8 mouse cellular contexts compared by ENCODE assay signal in genomic region chr11:69046395-69046774, GRCm38 (mm10). TPM values are rescaled to one million over a fixed set of nuclear protein-coding genes. Genes with fewer than 3 reads are reported as not detected.
A peak's percentile ranks its signal among the peaks of the same experiment; 100 is the strongest.
DNase-seq lines count a peak whose midpoint lies in the region; ATAC-seq and TF ChIP-seq lines count a peak whose summit lies in the region.

No protein-coding gene starts in this region.

- no peak for TF ChIP-seq EP300 in lung, postnatal 0 days (IDR thresholded peaks at IDR 0.05)

- no peaks in the 10 kb centered on the region for H3K4me1 ChIP-seq in lung, postnatal 0 days (ENCODE audit: insufficient read depth, low read depth, low read length)
- H3K4me1 ChIP-seq in limb, embryonic 11.5 days (ENCODE audit: control insufficient read depth, insufficient read depth, low read length) = peaks cover 8% of the 10 kb centered on the region
- peaks cover 3% of the 10 kb centered on the region; the same call in 1 of the 2 replicates for H3K4me1 ChIP-seq in small intestine, adult 2 months (ENCODE audit: control insufficient read depth, insufficient read depth, insufficient read length, low read length)

- H3K4me3 ChIP-seq in lung, postnatal 0 days (ENCODE audit: low read depth, low read length) = peak overlapping the region; percentile 79
- H3K4me3 ChIP-seq in limb, embryonic 11.5 days (ENCODE audit: low read depth, low read length) = peak overlapping the region; percentile 94
- H3K4me3 ChIP-seq in small intestine, adult 2 months (ENCODE audit: low read depth, low read length) = peak overlapping the region; percentile 41

- H3K27me3 ChIP-seq in lung, postnatal 0 days (replicated peaks; ENCODE audit: insufficient read depth, low read length) = no peaks in the 10 kb centered on the region
- H3K27me3 ChIP-seq in limb, embryonic 11.5 days (ENCODE audit: control insufficient read depth, insufficient read depth, low read length) = no peaks in the 10 kb centered on the region
- H3K27me3 ChIP-seq in small intestine, adult 2 months (ENCODE audit: control insufficient read depth, insufficient read depth, low read length) = no peaks in the 10 kb centered on the region

- TF ChIP-seq POLR2A in small intestine, adult 2 months (IDR thresholded peaks at IDR 0.05; ENCODE audit: low read depth, low read length) = no peak

- no peaks in the 10 kb centered on the region for H3K36me3 ChIP-seq in lung, postnatal 0 days (ENCODE audit: insufficient read depth, low read length)
- peaks cover 15% of the 10 kb centered on the region; the same call in 1 of the 2 replicates for H3K36me3 ChIP-seq in limb, embryonic 11.5 days (ENCODE audit: control insufficient read depth, insufficient read depth, low read length)
- peaks cover 6% of the 10 kb centered on the region; the same call in 1 of the 2 replicates for H3K36me3 ChIP-seq in small intestine, adult 2 months (ENCODE audit: control insufficient read depth, insufficient read depth, low read length)

- peak overlapping the region; percentile 99 for H3K4me2 ChIP-seq in lung, postnatal 0 days (replicated peaks; ENCODE audit: low read depth, low read length)
- H3K4me2 ChIP-seq in limb, embryonic 11.5 days (ENCODE audit: low read depth, severe bottlenecking) = peak overlapping the region; percentile 83

- ATAC-seq in lung, postnatal 0 days = no peak
- ATAC-seq in erythroblast, adult 5-6 weeks (replicated peaks; ENCODE audit: low FRiP score, poor library complexity, severe bottlenecking) = peak; percentile 19
- ATAC-seq in limb, embryonic 11.5 days (ENCODE audit: insufficient number of reproducible peaks, low FRiP score, low TSS enrichment, low read depth) = no peak

- TF ChIP-seq CTCF in lung, postnatal 0 days (IDR thresholded peaks at IDR 0.05) = no peak
- no peak for TF ChIP-seq CTCF in small intestine, adult 2 months (IDR thresholded peaks at IDR 0.05; ENCODE audit: extremely low read depth, insufficient read length, insufficient replicate concordance, low read depth, low read length)

- no peaks in the 10 kb centered on the region for H3K9me3 ChIP-seq in lung, postnatal 0 days (ENCODE audit: low read length)
- H3K9me3 ChIP-seq in limb, embryonic 11.5 days (ENCODE audit: control insufficient read depth, low read length) = no peaks in the 10 kb centered on the region

- H3K9ac ChIP-seq in lung, postnatal 0 days (replicated peaks; ENCODE audit: low read depth) = peak overlapping the region; percentile 33
- peak overlapping the region; percentile 87 for H3K9ac ChIP-seq in limb, embryonic 11.5 days (ENCODE audit: low read length)

- DNase-seq in lung, postnatal 0 days (ENCODE audit: low spot score) = no peak
- DNase-seq in lung, postnatal 4 days = no peak
- DNase-seq in limb, embryonic 11.5 days (ENCODE audit: low spot score) = no peak
- DNase-seq in cerebellum, postnatal 36 days = no peak
- no peak for DNase-seq in gastrocnemius, postnatal 10 days
- no peak for DNase-seq in Muller cell, postnatal 12 days (ENCODE audit: inconsistent ontology term)

- H3K27ac ChIP-seq in lung, postnatal 0 days (ENCODE audit: low read length) = no peak overlapping the region
- H3K27ac ChIP-seq in limb, embryonic 11.5 days (replicated peaks; ENCODE audit: low read depth, low read length) = no peak overlapping the region; the same call in 1 of the 2 replicates
- H3K27ac ChIP-seq in small intestine, adult 2 months (ENCODE audit: insufficient read depth, low read depth, low read length) = no peak overlapping the region

- 6% methylated on average over 9 of the region's 9 CpGs for WGBS in lung, postnatal 0 days
- WGBS in limb, embryonic 11.5 days = 19% methylated on average over 9 of the region's 9 CpGs
- 7% methylated on average over 9 of the region's 9 CpGs for WGBS in small intestine, adult 2 months

RNA-seq across cellular contexts. Expression of gene Aurkb, which starts 0.9 kb away (rescaled TPM):
- polyA plus RNA-seq in lung, postnatal 0 days (2015; fragmentation: Nextera tagmentation; extraction: Ambion mirVana) = 6.5 and 9.1 TPM in 2 replicates
- total RNA-seq in erythroblast, adult 5-6 weeks (2015; ENCODE audit: low replicate concordance) = 32.9 and 35.3 TPM in 2 replicates
- total RNA-seq in erythroblast, adult 5-6 weeks (2017; ENCODE audit: low replicate concordance) = 74.0 and 102 TPM in 2 replicates
- polyA plus RNA-seq in limb, embryonic 11.5 days (2014; fragmentation: Nextera tagmentation; extraction: Ambion mirVana) = 171 and 178 TPM in 2 replicates
- polyA plus RNA-seq in small intestine, adult 2 months (2012; rRNA removed) = 15.5 and 30.8 TPM in 2 replicates
- 10 to 100 TPM; 10.2 to 11.6 TPM for total RNA-seq in gastrocnemius, postnatal 10 days (2021)

RNA-seq across cellular contexts. Expression of gene Borcs6, which starts 13.1 kb away (rescaled TPM):
- polyA plus RNA-seq in lung, postnatal 0 days (2015; fragmentation: Nextera tagmentation; extraction: Ambion mirVana) = 20.1 and 21.9 TPM in 2 replicates
- 2.5 and 3.1 TPM in 2 replicates for total RNA-seq in erythroblast, adult 5-6 weeks (2015; ENCODE audit: low replicate concordance)
- total RNA-seq in erythroblast, adult 5-6 weeks (2017; ENCODE audit: low replicate concordance) = 1.0 and 4.7 TPM in 2 replicates
- polyA plus RNA-seq in limb, embryonic 11.5 days (2014; fragmentation: Nextera tagmentation; extraction: Ambion mirVana) = 6.2 and 7.0 TPM in 2 replicates
- 13.2 and 28.5 TPM in 2 replicates for polyA plus RNA-seq in small intestine, adult 2 months (2012; rRNA removed)
- total RNA-seq in gastrocnemius, postnatal 10 days (2021) = 10 to 100 TPM; 12.6 to 13.9 TPM

RNA-seq across cellular contexts. Expression of gene Tmem107, which starts 24.2 kb away (rescaled TPM):
- 62.9 and 70.0 TPM in 2 replicates for polyA plus RNA-seq in lung, postnatal 0 days (2015; fragmentation: Nextera tagmentation; extraction: Ambion mirVana)
- total RNA-seq in erythroblast, adult 5-6 weeks (2015; ENCODE audit: low replicate concordance) = 2.3 and 6.1 TPM in 2 replicates
- 2.9 and 3.9 TPM in 2 replicates for total RNA-seq in erythroblast, adult 5-6 weeks (2017; ENCODE audit: low replicate concordance)
- 34.6 and 36.7 TPM in 2 replicates for polyA plus RNA-seq in limb, embryonic 11.5 days (2014; fragmentation: Nextera tagmentation; extraction: Ambion mirVana)
- 11.8 and 12.8 TPM in 2 replicates for polyA plus RNA-seq in small intestine, adult 2 months (2012; rRNA removed)
- 1 to 10 TPM; 4.3 to 5.2 TPM for total RNA-seq in gastrocnemius, postnatal 10 days (2021)

RNA-seq across cellular contexts. Expression of gene Ctc1, which starts 30.7 kb away (rescaled TPM):
- polyA plus RNA-seq in lung, postnatal 0 days (2015; fragmentation: Nextera tagmentation; extraction: Ambion mirVana) = 12.2 and 12.3 TPM in 2 replicates
- 14.4 and 26.5 TPM in 2 replicates for total RNA-seq in erythroblast, adult 5-6 weeks (2015; ENCODE audit: low replicate concordance)
- 6.4 and 8.9 TPM in 2 replicates for total RNA-seq in erythroblast, adult 5-6 weeks (2017; ENCODE audit: low replicate concordance)
- polyA plus RNA-seq in limb, embryonic 11.5 days (2014; fragmentation: Nextera tagmentation; extraction: Ambion mirVana) = 80.4 and 83.1 TPM in 2 replicates
- polyA plus RNA-seq in small intestine, adult 2 months (2012; rRNA removed) = 14.0 and 20.0 TPM in 2 replicates
- 10 to 100 TPM; 11.2 to 17.2 TPM for total RNA-seq in gastrocnemius, postnatal 10 days (2021)

RNA-seq across cellular contexts. Expression of gene Pfas, which starts 38.1 kb away (rescaled TPM):
- 7.0 and 9.0 TPM in 2 replicates for polyA plus RNA-seq in lung, postnatal 0 days (2015; fragmentation: Nextera tagmentation; extraction: Ambion mirVana)
- 19.6 and 51.7 TPM in 2 replicates for total RNA-seq in erythroblast, adult 5-6 weeks (2015; ENCODE audit: low replicate concordance)
- 18.3 and 36.7 TPM in 2 replicates for total RNA-seq in erythroblast, adult 5-6 weeks (2017; ENCODE audit: low replicate concordance)
- 43.6 and 48.8 TPM in 2 replicates for polyA plus RNA-seq in limb, embryonic 11.5 days (2014; fragmentation: Nextera tagmentation; extraction: Ambion mirVana)
- 4.7 and 6.0 TPM in 2 replicates for polyA plus RNA-seq in small intestine, adult 2 months (2012; rRNA removed)
- 10 to 100 TPM in 1 of 2 experiments, 1 to 10 TPM in 1; 7.8 to 11.2 TPM for total RNA-seq in gastrocnemius, postnatal 10 days (2021)

Comparison
In these comparisons a context has a peak if more than half of its experiments do, and no peak if none do; other contexts are left out.
1. H3K4me3 ChIP-seq: peak in every context shown above with its lines; median percentile 94 in limb, embryonic 11.5 days; 79 in lung, postnatal 0 days; 41 in small intestine, adult 2 months.